Mouse (Mus musculus): ENCODE data around the gene Pfdn6.

DNA sequence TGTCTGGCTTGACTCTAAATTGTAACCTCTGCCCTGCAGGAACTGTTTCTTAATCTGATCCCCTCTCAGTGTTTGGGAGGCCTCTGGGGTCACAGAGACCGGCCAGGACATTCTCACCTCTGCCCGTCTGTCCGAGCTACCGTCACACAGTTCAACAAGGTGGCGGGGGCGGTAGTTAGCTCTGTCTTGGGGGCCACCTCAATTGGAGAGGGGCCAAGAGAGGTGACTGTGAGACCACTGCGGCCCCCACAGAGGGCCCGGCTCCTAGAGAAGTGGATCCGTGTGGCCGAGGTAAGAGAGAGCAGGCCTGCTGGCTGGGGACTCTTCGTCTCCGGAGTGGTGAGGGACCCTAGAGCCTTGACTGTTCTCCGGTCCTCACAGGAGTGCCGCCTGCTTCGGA lies 7.2 kb downstream of the Pfdn6 start:
- TF ChIP-seq CTCF (IDR thresholded peaks at IDR 0.05; ENCODE audit: extremely low read depth, insufficient read length, insufficient replicate concordance, low read depth, low read length) (no peak), POLR2A (IDR thresholded peaks at IDR 0.05; ENCODE audit: low read depth, low read length) (no peak)

Measured in small intestine, adult 2 months (tissue).